ENCODE assay signal across 8 mouse cellular contexts in genomic region chr4:119421921-119422293, GRCm38 (mm10). TPM values are rescaled to one million over a fixed set of nuclear protein-coding genes. Genes with fewer than 3 reads are reported as not detected.
DNase-seq lines count a peak whose midpoint lies in the region; ATAC-seq lines count a peak whose summit lies in the region.

No protein-coding gene starts in this region.

- peak overlapping the region; percentile 85 for H3K4me2 ChIP-seq in hindbrain, embryonic 11.5 days (replicated peaks; ENCODE audit: low read depth, low read length)

- peak overlapping the region; percentile 92 for H3K9ac ChIP-seq in hindbrain, embryonic 11.5 days (ENCODE audit: low read depth, low read length)

- H3K4me1 ChIP-seq in heart, embryonic 10.5 days: peaks cover 20% of the 10 kb centered on the region
- H3K4me1 ChIP-seq in embryonic facial prominence, embryonic 10.5 days: peaks cover 22% of the 10 kb centered on the region
- H3K4me1 ChIP-seq in hindbrain, embryonic 11.5 days (replicated peaks; ENCODE audit: control insufficient read depth, insufficient read depth, low read length): no peaks in the 10 kb centered on the region; the same call in 1 of the 2 replicates

- ATAC-seq in hindbrain, embryonic 11.5 days (ENCODE audit: low FRiP score): no peak; the same call in 1 of the 2 replicates

- DNase-seq in heart, embryonic 10.5 days (ENCODE audit: low spot score): peak; percentile 81
- no peak for DNase-seq in heart, adult 8-10 months (ENCODE audit: low spot score)
- peak; percentile 48 for DNase-seq in 3T3-L1 (ENCODE audit: low read depth, low spot score)
- DNase-seq in embryonic facial prominence, embryonic 10.5 days (ENCODE audit: low spot score): no peak
- peak; percentile 74 for DNase-seq in hindbrain, embryonic 11.5 days (ENCODE audit: low spot score)
- DNase-seq in lung, postnatal 25 days (ENCODE audit: low spot score): peak; percentile 4
- DNase-seq in natural killer cell, adult 2 months (ENCODE audit: low spot score in 2 of 2): no peak
- no peak for DNase-seq in c-Kit-positive CD71-positive TER-119-positive erythroid progenitor cells, embryonic 14.5 days (ENCODE audit: low spot score)

- WGBS in heart, embryonic 10.5 days: under 1% methylated on average over 31 of the region's 31 CpGs
- WGBS in embryonic facial prominence, embryonic 10.5 days: 1% methylated on average over 31 of the region's 31 CpGs
- WGBS in hindbrain, embryonic 11.5 days: 3% methylated on average over 30 of the region's 31 CpGs

- no peaks in the 10 kb centered on the region for H3K9me3 ChIP-seq in heart, embryonic 10.5 days
- no peaks in the 10 kb centered on the region for H3K9me3 ChIP-seq in embryonic facial prominence, embryonic 10.5 days
- no peaks in the 10 kb centered on the region for H3K9me3 ChIP-seq in hindbrain, embryonic 11.5 days (ENCODE audit: control insufficient read depth, low read length)

- peak overlapping the region; percentile 91 for H3K27ac ChIP-seq in heart, embryonic 10.5 days
- peak overlapping the region; percentile 90 for H3K27ac ChIP-seq in embryonic facial prominence, embryonic 10.5 days (replicated peaks)
- H3K27ac ChIP-seq in hindbrain, embryonic 11.5 days (ENCODE audit: low read depth, low read length): peak overlapping the region; percentile 79

- H3K4me3 ChIP-seq in heart, embryonic 10.5 days: peak overlapping the region; percentile 80
- H3K4me3 ChIP-seq in embryonic facial prominence, embryonic 10.5 days: peak overlapping the region; percentile 85
- peak overlapping the region; percentile 59 for H3K4me3 ChIP-seq in hindbrain, embryonic 11.5 days (ENCODE audit: low read depth, low read length)

- H3K27me3 ChIP-seq in heart, embryonic 10.5 days (ENCODE audit: insufficient read depth, poor library complexity, severe bottlenecking): peaks cover 5% of the 10 kb centered on the region; the same call in 1 of the 2 replicates
- H3K27me3 ChIP-seq in embryonic facial prominence, embryonic 10.5 days (replicated peaks; ENCODE audit: low read depth, poor library complexity, severe bottlenecking): peaks cover 24% of the 10 kb centered on the region; the same call in 1 of the 2 replicates
- no peaks in the 10 kb centered on the region for H3K27me3 ChIP-seq in hindbrain, embryonic 11.5 days (ENCODE audit: control insufficient read depth, insufficient read depth, low read length)

- H3K36me3 ChIP-seq in heart, embryonic 10.5 days: peaks cover 6% of the 10 kb centered on the region; the same call in 1 of the 2 replicates
- peaks cover 24% of the 10 kb centered on the region for H3K36me3 ChIP-seq in embryonic facial prominence, embryonic 10.5 days (replicated peaks)
- no peaks in the 10 kb centered on the region for H3K36me3 ChIP-seq in hindbrain, embryonic 11.5 days (ENCODE audit: control insufficient read depth, insufficient read depth, low read length)

RNA-seq across cellular contexts. Expression of gene Ppcs, which starts 0.3 kb away (rescaled TPM):
- 30.4 and 33.5 TPM in 2 replicates for polyA plus RNA-seq in heart, embryonic 10.5 days (2016; fragmentation: Nextera tagmentation; extraction: Ambion mirVana)
- total RNA-seq in heart, adult 8-10 months (2022): 10 to 100 TPM in 3 of 4 experiments, 1 to 10 TPM in 1; 6.2 to 13.3 (median 11.9) TPM
- 33.2 and 35.3 TPM in 2 replicates for polyA plus RNA-seq in embryonic facial prominence, embryonic 10.5 days (2016; fragmentation: Nextera tagmentation; extraction: Ambion mirVana)
- 21.0 and 25.5 TPM in 2 replicates for polyA plus RNA-seq in hindbrain, embryonic 11.5 days (2014; fragmentation: Nextera tagmentation; extraction: Ambion mirVana)

RNA-seq across cellular contexts. Expression of gene Zmynd12, which starts 0.7 kb away (rescaled TPM):
- 0.15 and 0.34 TPM in 2 replicates for polyA plus RNA-seq in heart, embryonic 10.5 days (2016; fragmentation: Nextera tagmentation; extraction: Ambion mirVana)
- total RNA-seq in heart, adult 8-10 months (2022): not detected
- polyA plus RNA-seq in embryonic facial prominence, embryonic 10.5 days (2016; fragmentation: Nextera tagmentation; extraction: Ambion mirVana): 0.15 and 0.36 TPM in 2 replicates
- polyA plus RNA-seq in hindbrain, embryonic 11.5 days (2014; fragmentation: Nextera tagmentation; extraction: Ambion mirVana): 0.23 and 0.29 TPM in 2 replicates

RNA-seq across cellular contexts. Expression of gene Ccdc30, which starts 6.6 kb away (rescaled TPM):
- 3.1 and 3.6 TPM in 2 replicates for polyA plus RNA-seq in heart, embryonic 10.5 days (2016; fragmentation: Nextera tagmentation; extraction: Ambion mirVana)
- total RNA-seq in heart, adult 8-10 months (2022): 1 to 10 TPM in 1 of 4 experiments, under 1 TPM in 2, not detected in 1; 0.19 to 1.3 (median 0.44) TPM
- polyA plus RNA-seq in embryonic facial prominence, embryonic 10.5 days (2016; fragmentation: Nextera tagmentation; extraction: Ambion mirVana): 5.1 and 6.4 TPM in 2 replicates
- polyA plus RNA-seq in hindbrain, embryonic 11.5 days (2014; fragmentation: Nextera tagmentation; extraction: Ambion mirVana): 12.6 and 13.9 TPM in 2 replicates

Comparison
In these comparisons a context has a peak if more than half of its experiments do, and no peak if none do; other contexts are left out.
1. DNase-seq: peak in heart, embryonic 10.5 days (single experiment), 3T3-L1 (single experiment), hindbrain, embryonic 11.5 days (single experiment) and lung, postnatal 25 days (single experiment); none in heart, adult 8-10 months (single experiment), embryonic facial prominence, embryonic 10.5 days (single experiment), natural killer cell, adult 2 months (0 of 2) and c-Kit-positive CD71-positive TER-119-positive erythroid progenitor cells, embryonic 14.5 days (single experiment).
2. Peak in every context shown above with its lines, with median percentiles within 50 percentile points of each other: H3K27ac ChIP-seq and H3K4me3 ChIP-seq.